Mouse (Mus musculus) spleen, adult 2 months (tissue): ENCODE results near the gene Hrh1.

Experiments
- CTCF ChIP-seq: fragments of 200-500 bp; IDR thresholded peaks from 2 replicates; pipeline ENCODE4 v1.5.1; 2011; ENCODE audit warnings: mild to moderate bottlenecking, inconsistent platforms; ENCODE audit not compliant: insufficient read depth, insufficient read length, insufficient replicate concordance; ENCODE audit errors: extremely low read depth
- POLR2A ChIP-seq: fragments of 200-500 bp; IDR thresholded peaks from 2 replicates; pipeline ENCODE4 v1.6.1; 2011; ENCODE audit warnings: low read depth, low read length, inconsistent platforms

- TF ChIP-seq CTCF = no peak
- TF ChIP-seq POLR2A = no peak
Observed at GRCm38 (mm10) chr6:114408278-114408677, 10.5 kb downstream of the Hrh1 start.
